Mouse (Mus musculus) MEL-GATA-1-ER (cell line): ENCODE results near the gene Spns1.

Experiments
- DNase-seq: peaks from one replicate; pipeline ENCODE4 v3.0.0-alpha.2; 2012; ENCODE audit warnings: low read depth; ENCODE audit errors: extremely low read depth

The Spns1 gene

DNA sequence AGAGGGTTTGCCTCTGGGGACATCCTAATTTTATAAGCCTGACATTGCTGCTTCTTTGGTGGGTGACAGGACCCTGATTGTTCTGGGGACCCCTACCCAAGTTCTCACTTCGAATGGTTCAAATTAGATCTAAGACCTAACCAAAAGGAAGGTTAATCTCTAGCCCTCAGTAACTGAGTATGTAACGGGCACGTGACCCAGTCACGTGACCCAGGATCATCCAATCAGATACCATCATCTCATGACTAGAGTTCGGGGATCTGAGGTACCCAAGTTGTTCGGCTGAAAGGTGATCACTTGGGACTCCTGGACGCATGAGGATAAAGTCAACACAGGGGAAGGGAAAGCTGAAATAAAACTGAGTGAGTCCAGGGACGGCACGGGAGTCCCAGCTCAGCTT lies 4.2 kb downstream of the Spns1 start:
- no peak for DNase-seq

DNA sequence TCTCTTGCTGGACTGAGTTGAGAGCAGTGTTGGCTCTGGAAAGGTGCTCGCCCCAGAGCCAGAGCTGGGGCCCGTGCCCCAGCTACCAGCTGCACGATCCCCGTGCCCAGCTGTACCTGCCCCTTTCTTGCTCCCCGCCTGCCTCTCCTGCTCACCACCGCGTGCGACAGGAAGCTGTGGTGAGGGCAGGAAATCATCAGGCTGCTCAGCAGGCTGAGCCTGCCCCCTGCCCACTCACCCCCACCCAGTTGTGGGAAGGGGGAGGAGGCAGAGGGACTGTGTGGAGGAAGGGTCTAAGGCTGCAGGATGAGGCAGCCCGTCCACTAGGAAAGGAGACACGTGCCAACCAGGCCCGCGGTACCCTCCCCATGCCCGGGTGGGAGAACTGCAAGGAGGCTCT lies 7.9 kb downstream of the Spns1 start, which contains the start of gene Lat:
TSS of gene Lat (minus strand) at position 178 of the 400 bp plus-strand sequence.
- no peak for DNase-seq

DNA sequence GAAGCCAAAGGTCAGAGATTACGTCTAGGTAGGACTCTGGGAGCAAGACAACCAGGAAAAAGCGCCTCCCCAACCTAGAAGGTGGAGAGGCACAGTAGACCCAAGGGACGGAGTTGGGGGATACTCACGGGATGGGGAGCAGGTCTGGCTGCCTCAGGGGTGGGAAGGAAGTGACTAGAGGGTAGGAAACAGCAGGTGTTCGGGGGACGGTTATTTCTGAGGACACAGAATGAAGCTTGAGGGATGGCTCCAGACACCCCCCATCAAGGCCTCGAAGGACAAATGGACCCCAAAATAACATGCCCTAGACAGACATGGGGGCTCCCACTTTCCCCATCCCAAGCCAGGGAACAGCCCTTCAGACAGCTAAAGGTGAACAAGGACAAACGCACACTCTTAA lies 8.9 kb downstream of the Spns1 start:
- DNase-seq, result no peak

DNA sequence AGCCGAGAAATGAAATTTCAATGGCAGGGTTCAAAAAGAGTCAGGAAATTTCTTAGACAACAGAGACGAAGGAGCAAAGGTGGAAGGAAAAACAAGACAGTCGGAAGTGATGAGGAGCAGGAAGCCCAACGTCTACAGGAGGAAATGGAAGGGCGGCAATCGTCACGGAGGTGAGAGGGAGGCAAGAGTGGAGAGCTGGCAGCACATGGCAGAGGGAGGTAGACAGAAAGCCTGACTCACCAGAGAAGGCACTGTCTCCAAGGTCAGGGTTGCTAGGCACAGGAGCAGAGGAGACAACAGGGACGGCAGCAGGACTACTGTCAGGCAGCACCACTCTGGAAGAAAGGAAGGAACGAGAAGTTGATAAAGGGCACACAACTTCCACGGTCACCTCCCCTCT lies 9.6 kb downstream of the Spns1 start:
- DNase-seq, result no peak

DNA sequence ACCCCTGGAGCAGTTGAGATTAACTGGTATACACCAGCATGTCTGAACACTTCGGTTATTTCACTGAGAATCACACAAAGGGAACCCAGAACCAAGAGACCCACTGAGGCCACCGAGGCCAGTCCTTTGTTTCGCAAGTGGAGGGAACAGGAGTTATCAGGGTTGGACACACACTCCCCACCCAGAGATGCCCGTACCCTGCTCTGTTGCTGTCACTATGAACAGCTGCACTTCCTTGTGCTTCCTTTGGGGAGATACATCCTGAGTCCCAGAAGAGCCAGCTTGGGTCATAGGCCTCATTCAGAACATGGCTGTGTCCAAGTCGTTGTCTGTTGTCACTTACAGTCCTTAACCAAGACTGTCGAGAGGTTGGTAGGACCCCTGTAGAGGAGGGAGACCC lies 14.2 kb downstream of the Spns1 start:
- no peak for DNase-seq

DNA sequence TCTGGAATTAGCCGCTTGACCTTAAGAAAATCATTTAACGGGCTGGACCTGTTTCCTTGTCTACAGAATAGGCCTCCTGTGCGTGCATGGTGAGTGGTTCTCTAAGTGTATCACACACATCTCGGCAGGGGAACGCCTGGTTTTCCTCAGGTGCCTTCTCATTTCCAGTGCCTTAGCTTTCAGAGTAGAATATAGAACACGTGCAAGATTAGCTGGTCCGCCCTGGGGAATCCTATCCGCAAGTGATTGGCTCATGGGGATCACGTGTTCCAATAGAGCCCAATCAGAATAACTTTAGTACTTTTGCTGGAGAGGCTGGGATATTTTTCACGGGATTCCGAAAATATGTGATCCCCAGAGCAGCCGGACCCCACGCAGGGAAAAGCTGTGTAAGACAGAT lies 18.2 kb downstream of the Spns1 start:
- DNase-seq, result peak; percentile 73

DNA sequence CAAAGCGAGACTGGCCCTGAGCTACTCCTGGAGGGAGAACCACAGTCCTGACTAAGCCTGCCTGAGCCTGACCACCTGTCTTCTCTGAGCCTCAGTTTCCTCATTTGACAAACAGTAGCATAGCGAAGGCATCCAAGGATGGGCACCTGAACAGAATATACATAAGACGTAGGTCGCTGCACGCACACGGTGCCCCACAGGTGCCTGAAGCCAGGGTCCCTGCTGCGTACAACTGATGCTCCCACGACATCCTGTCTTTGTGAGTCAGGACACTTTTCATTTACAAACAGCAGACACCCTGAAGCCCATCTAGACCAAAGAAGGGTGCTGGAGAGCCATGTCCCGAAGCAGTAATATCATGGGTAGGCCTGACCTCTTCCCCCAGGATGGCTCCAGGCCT lies 18.8 kb downstream of the Spns1 start:
- no peak for DNase-seq

DNA sequence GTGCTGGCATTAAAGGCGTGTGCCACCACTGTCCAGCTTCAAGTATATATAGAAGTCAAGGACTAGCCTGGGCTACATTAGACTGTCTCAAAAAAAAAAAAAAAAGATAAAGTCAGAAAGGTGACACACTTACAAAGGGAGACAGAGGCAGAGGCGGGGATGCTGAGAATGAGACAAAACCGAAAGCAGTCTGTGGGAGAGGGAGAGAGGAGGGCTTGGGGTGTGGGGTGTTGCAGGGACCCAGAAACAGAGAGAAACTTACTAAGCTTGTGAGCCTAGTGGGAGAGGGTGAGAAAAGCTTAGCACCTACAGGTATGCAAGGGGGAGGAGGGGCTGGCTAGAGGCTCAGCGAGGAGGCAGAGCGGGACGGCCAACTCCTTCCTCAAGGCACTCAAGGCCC lies 19.4 kb downstream of the Spns1 start:
- no peak for DNase-seq

DNA sequence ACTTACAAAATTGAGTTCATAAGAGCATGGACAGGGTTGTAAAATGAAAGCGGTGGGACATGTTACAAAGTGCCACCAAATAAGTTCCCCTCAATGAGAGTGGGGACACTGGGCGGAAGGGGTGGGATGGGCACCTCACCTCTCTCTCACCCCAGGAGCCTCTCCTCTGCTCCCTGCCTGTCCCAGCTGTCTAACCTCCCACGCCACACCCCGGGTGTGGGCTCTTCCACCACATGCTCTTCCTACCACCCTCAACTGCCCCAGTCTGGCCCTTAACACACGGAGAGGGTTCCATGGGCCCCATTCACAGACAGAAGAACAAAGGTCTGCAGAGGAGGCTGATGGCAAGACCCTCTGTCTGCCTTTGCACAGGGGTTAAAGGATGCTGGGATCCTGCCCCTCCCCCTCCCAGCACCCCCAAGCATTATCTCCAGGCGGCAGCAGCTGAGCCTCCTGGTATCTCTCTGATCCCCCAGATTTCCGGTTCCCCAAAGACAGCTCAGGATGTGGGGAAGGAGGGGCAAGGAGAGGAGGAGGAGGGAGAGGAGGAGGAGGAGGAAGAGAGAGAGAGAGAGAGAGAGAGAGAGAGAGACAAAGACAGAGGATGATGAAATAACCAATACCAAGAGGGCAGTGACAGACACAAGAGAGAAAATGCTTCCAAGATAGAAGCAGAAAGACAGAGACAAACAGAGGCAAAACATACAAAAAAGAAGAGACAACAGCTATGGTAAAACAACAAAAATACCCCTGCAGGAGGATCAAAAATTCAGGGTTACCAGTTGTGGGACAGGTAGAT lies 20.3 kb downstream of the Spns1 start:
- peak; percentile 91 for DNase-seq

DNA sequence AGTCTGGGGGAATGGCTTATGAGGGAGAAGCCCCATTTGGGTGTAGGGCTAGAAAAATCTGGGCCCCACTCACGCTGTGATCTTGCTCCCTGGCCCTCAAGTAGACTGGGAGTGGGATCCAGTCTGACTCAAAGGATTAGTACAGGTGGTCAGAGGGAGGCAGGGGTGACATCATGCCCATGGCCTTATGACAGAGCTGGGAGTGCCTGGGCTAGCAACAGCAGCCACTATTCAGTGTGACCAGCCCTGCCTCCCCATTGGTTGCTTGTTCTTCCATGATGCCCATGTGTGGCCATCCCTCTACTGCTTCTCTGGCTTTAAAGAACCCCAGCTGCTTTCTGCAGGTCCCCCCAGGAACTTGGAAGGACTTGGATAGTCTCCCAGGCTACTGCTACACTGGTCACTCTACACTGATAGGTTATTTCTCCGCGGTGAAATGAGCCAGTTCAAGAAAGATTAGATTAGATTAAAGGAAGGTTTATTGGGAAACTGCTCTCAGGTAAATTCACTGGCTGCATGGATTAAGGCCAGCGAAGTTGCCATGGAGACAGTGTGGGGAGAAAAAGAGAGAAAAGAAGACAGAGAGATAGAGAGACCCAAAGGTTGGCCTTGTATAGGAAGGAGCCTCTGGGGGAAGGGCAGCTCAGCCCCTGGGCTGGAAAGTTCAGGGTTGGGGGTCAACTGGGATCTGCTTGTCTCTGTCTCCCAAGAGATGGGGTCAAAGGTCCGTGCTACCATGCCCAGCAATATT lies 21.2 kb downstream of the Spns1 start:
- DNase-seq, result no peak

DNA sequence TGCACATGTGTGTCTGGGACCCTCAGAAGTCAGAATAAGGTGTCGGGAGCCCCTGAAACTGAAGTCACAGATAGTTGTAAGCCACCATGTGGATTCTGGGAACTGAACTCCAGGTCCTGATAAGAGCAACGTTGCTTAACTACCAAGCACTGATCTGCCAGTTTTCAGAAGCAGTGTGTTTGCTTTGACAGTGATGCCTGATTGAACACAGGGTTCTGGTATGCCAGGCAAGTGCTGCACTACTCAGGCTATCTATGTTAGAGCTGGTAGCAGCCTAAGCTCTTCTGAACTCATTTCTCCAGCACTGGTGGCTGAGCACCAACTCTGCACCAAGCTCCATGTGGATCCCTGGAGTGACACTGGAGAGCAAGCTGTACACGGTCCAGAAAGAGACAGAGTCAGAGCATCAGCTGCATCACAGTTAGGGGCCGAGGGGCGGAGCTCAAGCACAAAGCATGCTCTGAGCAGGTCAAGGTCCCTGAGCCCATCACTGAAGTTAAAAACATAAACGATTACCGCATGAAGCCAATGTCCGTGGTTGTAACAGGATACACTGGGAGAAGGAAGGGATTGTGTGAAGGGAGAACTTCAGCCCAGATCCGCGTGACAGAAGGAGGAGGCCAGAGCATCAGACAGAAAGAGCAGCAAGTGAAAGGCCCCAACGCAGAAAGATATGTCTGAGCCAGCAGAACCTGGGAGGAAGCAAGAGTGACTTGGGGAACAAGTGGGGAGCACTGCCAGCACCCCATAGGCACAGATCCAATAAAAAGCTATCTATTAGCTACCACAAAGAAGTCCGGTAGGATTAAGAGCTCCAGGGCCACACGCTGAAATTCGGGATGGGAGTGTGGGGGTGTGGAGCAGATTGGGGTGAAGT lies 22.3 kb downstream of the Spns1 start:
- DNase-seq, result peak; percentile 77

DNA sequence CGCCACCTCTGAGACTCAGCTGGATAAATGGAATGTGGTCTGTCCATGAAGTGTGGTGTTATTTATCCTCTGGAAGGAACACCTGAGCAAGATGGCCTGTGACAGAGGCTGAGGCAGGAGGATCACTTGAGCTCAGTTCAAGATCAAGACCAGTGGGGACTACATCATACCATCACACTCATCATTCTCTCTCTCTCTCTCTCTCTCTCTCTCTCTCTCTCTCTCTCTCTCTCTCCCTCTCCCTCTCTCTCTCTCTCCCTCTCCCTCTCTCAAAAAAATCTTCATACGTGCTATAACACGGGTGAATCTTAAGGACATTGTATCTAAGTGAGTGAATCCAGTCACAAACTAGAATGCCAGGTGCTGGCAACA lies 23.3 kb downstream of the Spns1 start:
- no peak for DNase-seq

DNA sequence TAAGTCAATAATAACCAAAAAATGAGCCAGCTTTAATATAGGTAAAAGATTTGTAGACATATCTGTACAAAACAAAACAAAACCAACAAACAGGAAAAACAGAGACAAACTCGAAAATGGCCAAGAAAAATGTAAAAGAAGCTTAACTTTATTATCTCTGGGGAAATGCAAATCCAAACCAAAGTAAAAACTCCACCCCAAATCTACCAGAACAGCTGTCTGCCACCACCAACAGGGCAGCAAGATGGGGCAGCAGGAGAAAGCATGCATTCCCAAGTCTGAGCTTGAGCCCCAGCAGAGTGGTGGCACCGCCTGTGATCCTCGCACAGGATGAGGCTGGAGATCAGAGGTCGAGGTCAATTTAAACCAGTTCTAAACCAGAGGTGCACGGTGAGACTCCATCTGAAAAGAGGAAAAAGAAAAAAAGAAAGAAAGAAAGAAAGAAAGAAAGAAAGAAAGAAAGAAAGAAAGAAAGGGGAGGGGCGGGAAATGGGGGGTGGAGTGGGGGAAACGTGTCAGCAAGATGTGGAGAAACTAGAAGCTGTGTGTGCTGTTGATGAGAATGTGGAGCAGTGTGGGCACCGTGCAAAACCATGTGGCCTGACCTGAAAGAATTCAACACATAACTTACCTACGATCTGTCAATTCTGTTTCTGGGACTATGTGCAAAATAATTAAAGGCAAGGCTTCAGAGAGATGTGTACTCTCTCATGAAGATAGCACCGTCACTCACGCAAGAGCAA lies 23.8 kb downstream of the Spns1 start:
- no peak for DNase-seq

DNA sequence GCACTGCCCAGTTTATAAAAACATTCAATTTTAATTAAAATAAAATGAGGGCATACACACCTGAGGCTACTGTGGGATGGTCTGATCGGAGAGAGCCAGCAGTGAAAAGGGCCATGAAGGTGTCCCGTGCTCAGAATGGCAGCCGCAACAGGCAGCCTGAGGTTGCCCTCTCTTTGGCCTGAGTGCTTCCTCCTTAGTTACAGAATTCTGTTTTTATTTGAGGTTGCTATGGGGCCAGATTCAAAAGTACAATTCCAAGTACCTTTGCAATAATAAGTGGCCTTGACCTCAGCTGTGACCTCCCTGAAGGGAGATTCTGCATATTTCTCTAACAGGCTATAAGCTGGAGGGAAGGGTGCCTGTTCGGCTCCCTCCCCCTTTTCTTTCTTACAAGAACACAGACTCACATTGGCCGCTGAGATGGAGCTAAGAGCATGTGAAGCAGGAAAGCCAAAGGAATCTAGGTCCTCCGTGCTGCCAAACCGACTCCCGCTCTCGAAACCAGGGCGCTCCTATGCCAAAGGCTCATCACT lies 25.8 kb downstream of the Spns1 start:
- no peak for DNase-seq

DNA sequence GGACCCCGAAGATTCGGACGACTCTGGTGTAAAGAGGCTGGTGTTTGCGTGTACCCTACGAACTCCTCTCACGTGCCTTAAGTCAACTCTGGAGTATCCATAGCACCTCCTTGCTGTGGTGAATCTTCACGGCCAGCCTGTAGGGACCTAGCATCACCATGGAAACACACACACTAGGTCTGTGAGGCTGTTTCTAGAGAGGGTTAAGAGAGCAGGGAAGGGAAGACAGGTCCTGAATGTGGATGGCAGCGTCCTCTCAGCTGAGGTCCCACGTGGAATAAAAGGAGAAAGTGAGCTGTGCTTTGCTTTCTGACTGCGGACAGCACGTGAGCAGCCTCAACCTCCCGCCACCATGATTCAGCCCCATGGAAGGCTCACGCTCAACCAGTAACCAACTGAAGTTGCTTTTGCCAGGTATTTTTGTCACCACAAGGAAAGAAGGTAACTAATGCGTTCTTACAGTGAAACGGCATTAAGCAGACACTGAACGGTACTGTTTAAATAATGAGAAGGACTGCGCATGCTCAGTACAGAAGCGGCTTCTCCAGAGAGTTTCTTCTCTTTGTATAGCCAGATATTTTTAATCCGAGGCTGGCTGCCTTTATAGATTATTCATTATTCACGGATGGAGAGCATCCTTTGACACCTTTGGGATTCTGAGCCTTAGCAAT lies 26.4 kb downstream of the Spns1 start:
- DNase-seq, result no peak

DNA sequence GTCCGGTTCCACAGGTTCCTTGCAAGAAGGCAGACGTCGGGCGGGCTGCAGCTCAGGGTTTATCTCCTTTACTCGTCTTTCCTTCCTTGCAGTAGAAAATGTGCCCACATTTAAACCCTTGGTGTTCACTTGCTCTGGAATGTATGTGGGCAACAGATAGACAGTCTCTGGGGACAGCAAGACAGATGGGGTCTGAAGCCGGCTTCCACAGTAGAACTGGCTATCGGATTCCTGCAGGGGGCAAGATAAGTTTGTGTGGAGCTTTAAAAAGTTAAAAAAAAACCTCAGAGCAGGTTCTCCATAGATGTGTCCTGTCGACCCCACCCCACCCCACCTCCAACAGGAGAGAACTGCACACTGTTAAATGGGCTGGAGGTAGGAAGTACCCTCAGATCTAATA lies 29.0 kb downstream of the Spns1 start:
- DNase-seq, result peak; percentile 88

DNA sequence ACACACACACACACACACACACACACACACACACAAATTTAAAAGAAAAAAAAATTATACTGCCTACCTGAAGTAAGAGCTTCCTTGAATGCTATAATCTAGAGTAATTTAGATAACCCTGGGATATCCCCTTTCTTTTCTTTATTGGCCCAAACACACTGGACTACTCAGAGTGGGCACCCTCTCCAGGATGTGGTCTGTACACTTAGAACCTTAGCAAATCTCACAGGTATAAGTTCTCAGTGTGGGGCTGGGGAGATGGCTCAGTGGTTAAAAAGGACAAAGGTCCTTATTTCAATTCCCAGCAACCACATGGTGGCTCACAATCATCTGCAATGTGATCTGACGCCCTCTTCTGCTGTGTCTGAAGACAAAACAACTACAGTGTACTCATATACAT lies 30.2 kb downstream of the Spns1 start:
- DNase-seq, result no peak

DNA sequence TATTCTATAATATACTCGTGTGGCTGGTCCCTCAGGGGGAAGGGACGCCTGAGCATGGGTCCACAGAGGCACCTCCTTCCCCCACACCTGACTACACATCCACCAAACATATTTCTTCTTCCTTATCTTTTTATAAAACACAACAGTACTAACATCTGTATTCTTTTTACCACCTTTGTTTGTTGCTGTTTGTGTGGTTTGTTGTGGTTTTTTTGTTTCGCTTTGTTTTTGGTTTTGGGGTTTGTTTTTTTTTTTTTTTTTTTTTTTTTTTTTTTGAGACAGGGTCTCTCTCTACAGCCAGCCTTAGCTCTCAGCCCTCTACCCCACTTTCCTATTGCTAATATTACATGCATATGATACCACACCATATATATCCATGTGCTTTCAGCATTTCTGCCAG lies 31.3 kb downstream of the Spns1 start:
- no peak for DNase-seq

DNA sequence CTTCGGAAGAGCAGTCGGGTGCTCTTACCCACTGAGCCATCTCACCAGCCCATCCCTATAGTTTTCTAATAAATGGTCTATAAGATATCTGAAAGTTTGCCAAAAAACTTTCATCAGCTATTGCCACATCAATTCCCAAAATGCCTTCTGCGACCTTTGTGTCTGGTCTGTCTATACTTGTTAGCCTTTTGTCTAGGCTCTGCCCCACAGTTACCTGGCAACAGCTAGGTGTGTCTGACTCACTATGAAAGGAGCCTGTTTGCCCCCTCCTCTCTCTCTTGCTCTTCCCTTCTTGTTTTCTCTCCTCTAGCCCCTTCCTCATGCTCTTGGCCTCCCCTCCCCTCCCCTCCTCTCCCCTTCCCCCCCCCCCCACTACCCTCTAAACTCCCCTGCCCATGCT lies 31.7 kb downstream of the Spns1 start:
- DNase-seq, result no peak

DNA sequence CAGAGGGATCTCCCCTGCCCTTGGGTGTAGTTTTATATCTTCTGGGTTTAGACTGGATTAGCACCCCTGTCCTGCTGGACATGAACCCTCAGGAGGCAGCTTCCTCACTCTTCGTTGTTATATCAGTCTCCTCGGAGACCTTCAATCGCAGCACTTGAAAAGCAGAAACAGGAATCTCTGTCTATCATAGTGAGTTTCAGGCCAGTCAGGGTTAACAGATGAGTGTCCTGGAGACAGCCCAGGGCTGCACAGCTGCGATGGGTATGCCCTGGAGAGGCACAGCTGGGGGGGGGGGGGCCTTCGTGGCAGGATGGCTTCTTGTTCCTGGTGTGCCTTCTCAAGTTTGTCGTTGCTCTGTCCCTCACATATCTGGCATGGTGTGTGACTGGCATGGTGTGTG lies 36.4 kb downstream of the Spns1 start:
- DNase-seq, result no peak
